Mouse (Mus musculus) midbrain, postnatal 0 days (tissue): Measurements from ENCODE around the gene Mfsd9. TPM values are rescaled to one million over a fixed set of nuclear protein-coding genes. Genes with fewer than 3 reads are reported as not detected.

Experiments
- ATAC-seq: fragments of 200-750 bp; cut with Nextera tagmentation; 2 replicates; pipeline ENCODE4 v1.8.0; 2017; ENCODE audit warnings: moderate number of reproducible peaks, mild to moderate bottlenecking, moderate TSS enrichment, moderate library complexity; ENCODE audit not compliant: low FRiP score
- DNase-seq: peaks from one replicate; pipeline ENCODE4 v3.0.0-alpha.2; 2015; ENCODE audit warnings: low spot score
- H3K27ac ChIP-seq: fragments of 300-500 bp; sonication (generic); 2 replicates; pipeline ENCODE4 v1.5.1; 2014; ENCODE audit warnings: low read depth, mild to moderate bottlenecking, low read length, mixed read lengths
- H3K27me3 ChIP-seq: fragments of 300-500 bp; sonication (generic); 2 replicates; pipeline ENCODE4 v1.6.1; 2014; ENCODE audit warnings: low read length, control low read depth, mixed read lengths; ENCODE audit not compliant: insufficient read depth
- H3K36me3 ChIP-seq: fragments of 300-500 bp; sonication (generic); 2 replicates; pipeline ENCODE4 v1.6.1; 2014; ENCODE audit warnings: low read length, control low read depth, mixed read lengths; ENCODE audit not compliant: insufficient read depth
- H3K4me1 ChIP-seq: fragments of 300-500 bp; sonication (generic); 2 replicates; pipeline ENCODE4 v1.6.1; 2014; ENCODE audit warnings: mild to moderate bottlenecking, control low read depth, antibody characterized with exemption, low read length, mixed read lengths; ENCODE audit not compliant: insufficient read depth
- H3K4me2 ChIP-seq: fragments of 300-500 bp; sonication (generic); 2 replicates; pipeline ENCODE4 v1.6.1; 2014; ENCODE audit warnings: low read depth, mild to moderate bottlenecking, low read length, mixed read lengths; ENCODE audit not compliant: poor library complexity, severe bottlenecking
- H3K4me3 ChIP-seq: fragments of 300-500 bp; sonication (generic); 2 replicates; pipeline ENCODE4 v1.5.1; 2014; ENCODE audit warnings: low read depth, mild to moderate bottlenecking, low read length, moderate library complexity
- H3K9ac ChIP-seq: fragments of 300-500 bp; sonication (generic); replicated peaks from 2 replicates; pipeline ENCODE4 v1.6.1; 2014; ENCODE audit warnings: mild to moderate bottlenecking, low read length, moderate library complexity, mixed read lengths; ENCODE audit not compliant: poor library complexity, severe bottlenecking
- H3K9me3 ChIP-seq: fragments of 300-500 bp; sonication (generic); 2 replicates; pipeline ENCODE4 v1.6.1; 2016; ENCODE audit warnings: low read length, control low read depth
- CTCF ChIP-seq: IDR thresholded peaks from 2 replicates; pipeline ENCODE4 v1.5.1; 2016; ENCODE audit warnings: antibody characterized with exemption, mild to moderate bottlenecking
- WGBS: fragments of 180-500 bp; shearing (Covaris S2); extraction: QIAGEN DNeasy Blood & Tissue Kit; methylation state at CpG from one replicate; pipeline ENCODE4 v1.1.7; 2014; 5-methylcytosine and 5-hydroxymethylcytosine counted together
- polyA plus RNA-seq: library from polyadenylated mRNA; unstranded; fragments of >200 nt; fragmentation: Nextera tagmentation; extraction: Ambion mirVana; gene quantifications from 2 replicates; pipeline ENCODE4 v1.2.1, GENCODE M21; 2015
- total RNA-seq: library from RNA; depleted of rRNA; stranded (reverse); fragments of >200 nt; gene quantifications from 2 replicates; pipeline ENCODE4 v1.2.3, GENCODE M21; 2014; rRNA removed

The Mfsd9 gene
- total RNA-seq (9.2 and 9.3 TPM in 2 replicates), polyA plus RNA-seq (5.5 and 5.8 TPM in 2 replicates)

GRCm38 (mm10) chr1:40790324-40791141 lies at the start of gene Mfsd9:
TSS of gene Mfsd9 (minus strand) at chr1:40790687.
- Histone ChIP-seq H3K27ac (peak within 1 kb of the TSS; percentile 68), H3K36me3 (no peaks in the 10 kb centered on the region), H3K4me3 (peak within 1 kb of the TSS; percentile 71), H3K4me2 (peak within 1 kb of the TSS; percentile 84), H3K27me3 (no peaks in the 10 kb centered on the region), H3K4me1 (peaks cover 8% of the 10 kb centered on the region; the same call in 1 of the 2 replicates), H3K9me3 (no peaks in the 10 kb centered on the region), H3K9ac (peak within 1 kb of the TSS; percentile 63)
- ATAC-seq, result peak; percentile 94
- TF ChIP-seq CTCF, result no peak
- DNase-seq, result peak; percentile 87
- 8% methylated on average over 38 of the region's 38 CpGs for WGBS

GRCm38 (mm10) chr1:40835468-40835867 lies 45.0 kb upstream of the Mfsd9 start:
- H3K4me2 ChIP-seq, result no peak overlapping the region
- H3K9ac ChIP-seq, result no peak overlapping the region
- no peak for TF ChIP-seq CTCF
- H3K4me3 ChIP-seq, result no peak overlapping the region
- DNase-seq (no peak), ATAC-seq (no peak)
- H3K4me1 ChIP-seq, result no peaks in the 10 kb centered on the region
- no peak overlapping the region for H3K27ac ChIP-seq
- H3K36me3 ChIP-seq, result no peaks in the 10 kb centered on the region
- no peaks in the 10 kb centered on the region for H3K27me3 ChIP-seq
- H3K9me3 ChIP-seq, result no peaks in the 10 kb centered on the region
- 69% methylated on average over 4 of the region's 4 CpGs for WGBS

- H3K36me3 ChIP-seq, result no peaks in the 10 kb centered on the region
- no peaks in the 10 kb centered on the region for H3K27me3 ChIP-seq
- DNase-seq, result no peak
- H3K9ac ChIP-seq, result no peak overlapping the region
- WGBS, result 91% methylated on average over 4 of the region's 4 CpGs
- H3K4me1 ChIP-seq, result no peaks in the 10 kb centered on the region; the same call in 1 of the 2 replicates
- no peak overlapping the region for H3K4me2 ChIP-seq
- no peak overlapping the region for H3K27ac ChIP-seq
- H3K4me3 ChIP-seq, result no peak overlapping the region
- ATAC-seq, result no peak
- TF ChIP-seq CTCF, result no peak
- no peaks in the 10 kb centered on the region for H3K9me3 ChIP-seq
Observed at GRCm38 (mm10) chr1:40830712-40831507, 40.4 kb upstream of the Mfsd9 start.

GRCm38 (mm10) chr1:40829213-40829914 lies 38.9 kb upstream of the Mfsd9 start:
- Histone ChIP-seq H3K27me3 (no peaks in the 10 kb centered on the region), H3K36me3 (no peaks in the 10 kb centered on the region), H3K27ac (no peak overlapping the region), H3K4me2 (no peak overlapping the region), H3K9me3 (no peaks in the 10 kb centered on the region), H3K4me3 (no peak overlapping the region), H3K9ac (no peak overlapping the region), H3K4me1 (no peaks in the 10 kb centered on the region; the same call in 1 of the 2 replicates)
- 72% methylated on average over 10 of the region's 10 CpGs for WGBS
- no peak for DNase-seq
- ATAC-seq, result no peak
- no peak for TF ChIP-seq CTCF

- Histone ChIP-seq H3K36me3 (no peaks in the 10 kb centered on the region), H3K4me1 (no peaks in the 10 kb centered on the region; the same call in 1 of the 2 replicates), H3K9me3 (no peaks in the 10 kb centered on the region), H3K27ac (no peak overlapping the region), H3K27me3 (no peaks in the 10 kb centered on the region), H3K4me3 (no peak overlapping the region), H3K9ac (no peak overlapping the region), H3K4me2 (no peak overlapping the region)
- WGBS, result 73% methylated on average over 7 of the region's 7 CpGs
- TF ChIP-seq CTCF, result no peak
- ATAC-seq (no peak), DNase-seq (no peak)
Observed at GRCm38 (mm10) chr1:40825826-40826225, 35.3 kb upstream of the Mfsd9 start.
